In the genomic region with DNA sequence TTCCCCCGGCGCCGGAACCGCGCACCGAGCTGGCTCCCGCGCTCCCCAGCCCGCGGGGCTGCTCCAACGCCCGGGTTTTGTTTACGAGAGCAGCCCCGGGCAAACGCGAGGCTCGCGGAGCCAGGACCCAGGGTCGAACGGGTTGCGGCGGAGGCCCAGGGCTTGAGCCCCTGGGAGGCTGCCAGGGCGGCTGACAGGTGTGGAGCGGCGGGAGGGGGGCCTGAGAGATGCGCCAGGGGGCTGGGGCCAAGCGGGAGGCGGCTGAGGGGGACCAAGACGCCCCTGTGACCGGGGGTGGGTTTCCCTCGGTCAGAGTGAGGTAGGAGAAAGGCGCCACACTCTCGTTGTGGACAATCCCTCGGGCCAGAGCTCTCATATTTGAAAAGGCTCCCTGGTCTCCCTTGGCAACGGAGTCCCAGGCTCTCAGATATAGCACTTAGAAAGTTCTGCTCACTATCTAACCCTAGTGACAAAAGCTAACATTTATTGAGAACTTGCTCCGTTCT, we compare ENCODE assay signal across 8 mouse cellular contexts. TPM values are rescaled to one million over a fixed set of nuclear protein-coding genes. Genes with fewer than 3 reads are reported as not detected.
DNase-seq lines count a peak whose midpoint lies in the region; ATAC-seq and TF ChIP-seq lines count a peak whose summit lies in the region.

No protein-coding gene starts in this region.

- peak overlapping the region; percentile 76 for H3K4me3 ChIP-seq in kidney, embryonic 16.5 days (ENCODE audit: low read length)
- H3K4me3 ChIP-seq in G1E (ENCODE audit: low read depth, low read length), result peak overlapping the region; percentile 99
- peak overlapping the region; percentile 82 for H3K4me3 ChIP-seq in cerebellum, adult 2 months (replicated peaks; ENCODE audit: insufficient read depth, low read depth, low read length)
- H3K4me3 ChIP-seq in heart, embryonic 12.5 days, result peak overlapping the region; percentile 78
- H3K4me3 ChIP-seq in limb, embryonic 11.5 days (ENCODE audit: low read depth, low read length), result peak overlapping the region; percentile 67
- peak overlapping the region; percentile 85 for H3K4me3 ChIP-seq in neural tube, embryonic 13.5 days

- H3K4me1 ChIP-seq in kidney, embryonic 16.5 days (ENCODE audit: insufficient read depth, low read length), result peaks cover 26% of the 10 kb centered on the region
- peaks cover 81% of the 10 kb centered on the region for H3K4me1 ChIP-seq in G1E (ENCODE audit: insufficient read depth, low read depth, low read length)
- H3K4me1 ChIP-seq in cerebellum, adult 2 months (ENCODE audit: control insufficient read depth, insufficient read depth, low read length), result peaks cover 9% of the 10 kb centered on the region
- peaks cover 29% of the 10 kb centered on the region for H3K4me1 ChIP-seq in heart, embryonic 12.5 days (replicated peaks)
- peaks cover 16% of the 10 kb centered on the region for H3K4me1 ChIP-seq in limb, embryonic 11.5 days (ENCODE audit: control insufficient read depth, insufficient read depth, low read length)
- H3K4me1 ChIP-seq in neural tube, embryonic 13.5 days (replicated peaks), result peaks cover 51% of the 10 kb centered on the region

- H3K9ac ChIP-seq in kidney, embryonic 16.5 days (replicated peaks; ENCODE audit: low read length), result peak overlapping the region; percentile 74
- H3K9ac ChIP-seq in heart, embryonic 12.5 days, result peak overlapping the region; percentile 76
- H3K9ac ChIP-seq in limb, embryonic 11.5 days (ENCODE audit: low read length), result peak overlapping the region; percentile 64
- H3K9ac ChIP-seq in neural tube, embryonic 13.5 days, result peak overlapping the region; percentile 91

- H3K27me3 ChIP-seq in kidney, embryonic 16.5 days (ENCODE audit: insufficient read depth, low read length), result peaks cover 41% of the 10 kb centered on the region
- H3K27me3 ChIP-seq in G1E (ENCODE audit: insufficient read depth, low read length), result no peaks in the 10 kb centered on the region
- no peaks in the 10 kb centered on the region; the same call in 1 of the 2 replicates for H3K27me3 ChIP-seq in cerebellum, adult 2 months (ENCODE audit: control insufficient read depth, insufficient read depth, low read length)
- H3K27me3 ChIP-seq in heart, embryonic 12.5 days (replicated peaks), result peaks cover 34% of the 10 kb centered on the region
- H3K27me3 ChIP-seq in limb, embryonic 11.5 days (ENCODE audit: control insufficient read depth, insufficient read depth, low read length), result peaks cover 38% of the 10 kb centered on the region
- peaks cover 23% of the 10 kb centered on the region for H3K27me3 ChIP-seq in neural tube, embryonic 13.5 days

- no peak for TF ChIP-seq POLR2A in cerebellum, adult 2 months (IDR thresholded peaks at IDR 0.05; ENCODE audit: borderline replicate concordance, insufficient read depth, low read length)

- no peak for TF ChIP-seq CTCF in G1E (IDR thresholded peaks at IDR 0.05; ENCODE audit: low read depth, low read length)
- TF ChIP-seq CTCF in cerebellum, adult 2 months (IDR thresholded peaks at IDR 0.05; ENCODE audit: borderline replicate concordance, insufficient read depth, low read depth, low read length), result no peak

- no peaks in the 10 kb centered on the region for H3K9me3 ChIP-seq in kidney, embryonic 16.5 days (ENCODE audit: low read length)
- H3K9me3 ChIP-seq in G1E (replicated peaks), result no peaks in the 10 kb centered on the region; the same call in 1 of the 2 replicates
- H3K9me3 ChIP-seq in heart, embryonic 12.5 days (replicated peaks), result no peaks in the 10 kb centered on the region
- H3K9me3 ChIP-seq in limb, embryonic 11.5 days (ENCODE audit: control insufficient read depth, low read length), result no peaks in the 10 kb centered on the region
- H3K9me3 ChIP-seq in neural tube, embryonic 13.5 days, result no peaks in the 10 kb centered on the region

- H3K36me3 ChIP-seq in kidney, embryonic 16.5 days (ENCODE audit: insufficient read depth, low read length), result no peaks in the 10 kb centered on the region
- H3K36me3 ChIP-seq in G1E (replicated peaks), result peaks cover 7% of the 10 kb centered on the region
- no peaks in the 10 kb centered on the region for H3K36me3 ChIP-seq in heart, embryonic 12.5 days
- no peaks in the 10 kb centered on the region for H3K36me3 ChIP-seq in limb, embryonic 11.5 days (ENCODE audit: control insufficient read depth, insufficient read depth, low read length)
- no peaks in the 10 kb centered on the region for H3K36me3 ChIP-seq in neural tube, embryonic 13.5 days

- peak overlapping the region; percentile 99 for H3K4me2 ChIP-seq in kidney, embryonic 16.5 days (replicated peaks; ENCODE audit: low read depth, low read length)
- H3K4me2 ChIP-seq in heart, embryonic 12.5 days, result peak overlapping the region; percentile 95
- H3K4me2 ChIP-seq in limb, embryonic 11.5 days (ENCODE audit: low read depth, severe bottlenecking), result peak overlapping the region; percentile 96
- peak overlapping the region; percentile 83 for H3K4me2 ChIP-seq in neural tube, embryonic 13.5 days

- peak; percentile 39 for ATAC-seq in kidney, embryonic 16.5 days (ENCODE audit: low FRiP score, low TSS enrichment)
- ATAC-seq in G1E (ENCODE audit: extremely low read depth, insufficient number of reproducible peaks, low FRiP score, poor library complexity, severe bottlenecking), result no peak
- peak; percentile 15; the same call in 1 of the 2 replicates for ATAC-seq in heart, embryonic 12.5 days (ENCODE audit: insufficient number of reproducible peaks, low FRiP score)
- no peak for ATAC-seq in limb, embryonic 11.5 days (ENCODE audit: insufficient number of reproducible peaks, low FRiP score, low TSS enrichment, low read depth)
- ATAC-seq in neural tube, embryonic 13.5 days (ENCODE audit: low read depth), result peak; percentile 37

- no peak for DNase-seq in kidney, postnatal 25 days
- DNase-seq in G1E (ENCODE audit: low spot score) (no peak), adipocyte (ENCODE audit: low spot score) (no peak)
- DNase-seq in cerebellum, adult 2 months, result peak; percentile 54 to 66
- no peak for DNase-seq in limb, embryonic 11.5 days (ENCODE audit: low spot score)

- H3K27ac ChIP-seq in kidney, embryonic 16.5 days (ENCODE audit: low read length), result no peak overlapping the region
- no peak overlapping the region for H3K27ac ChIP-seq in cerebellum, adult 2 months (ENCODE audit: insufficient read depth, low read length)
- peak overlapping the region; percentile 32; the same call in 1 of the 2 replicates for H3K27ac ChIP-seq in heart, embryonic 12.5 days (ENCODE audit: poor library complexity, severe bottlenecking)
- no peak overlapping the region for H3K27ac ChIP-seq in limb, embryonic 11.5 days (replicated peaks; ENCODE audit: low read depth, low read length)
- peak overlapping the region; percentile 96 for H3K27ac ChIP-seq in neural tube, embryonic 13.5 days (replicated peaks)

- WGBS in kidney, embryonic 16.5 days, result 0% methylated on average over 35 of the region's 36 CpGs
- WGBS in cerebellum, adult 2 months, result under 1% methylated on average over 36 of the region's 36 CpGs
- under 1% methylated on average over 36 of the region's 36 CpGs for WGBS in heart, embryonic 12.5 days
- under 1% methylated on average over 36 of the region's 36 CpGs for WGBS in limb, embryonic 11.5 days
- under 1% methylated on average over 36 of the region's 36 CpGs for WGBS in neural tube, embryonic 13.5 days

RNA-seq across cellular contexts. Expression of gene Plxnc1, which starts 0.6 kb away (rescaled TPM):
- polyA plus RNA-seq in kidney, embryonic 16.5 days (2015; fragmentation: Nextera tagmentation; extraction: Ambion mirVana), result 0.95 and 1.1 TPM in 2 replicates
- total RNA-seq in G1E (2014; fragmentation: Nextera tagmentation), result 131 and 132 TPM in 2 replicates
- 121 and 163 TPM in 2 replicates for total RNA-seq in G1E (2017)
- 23.0 and 25.9 TPM in 2 replicates for polyA plus RNA-seq in G1E (2012)
- polyA plus RNA-seq in cerebellum, adult 2 months (2012; rRNA removed), result 8.2 and 8.3 TPM in 2 replicates
- polyA plus RNA-seq in heart, embryonic 12.5 days (2016; fragmentation: Nextera tagmentation; extraction: Ambion mirVana), result 6.7 and 8.5 TPM in 2 replicates
- 0.64 and 0.81 TPM in 2 replicates for polyA plus RNA-seq in limb, embryonic 11.5 days (2014; fragmentation: Nextera tagmentation; extraction: Ambion mirVana)
- 7.1 and 8.1 TPM in 2 replicates for polyA plus RNA-seq in neural tube, embryonic 13.5 days (2015; fragmentation: Nextera tagmentation; extraction: Ambion mirVana)

Comparison
In these comparisons a context has a peak if more than half of its experiments do, and no peak if none do; other contexts are left out.
1. ATAC-seq: peak in kidney, embryonic 16.5 days (single experiment), heart, embryonic 12.5 days (single experiment) and neural tube, embryonic 13.5 days (single experiment); none in G1E (single experiment) and limb, embryonic 11.5 days (single experiment).
2. H3K27ac ChIP-seq: peak in heart, embryonic 12.5 days (single experiment) and neural tube, embryonic 13.5 days (single experiment); none in kidney, embryonic 16.5 days (single experiment), cerebellum, adult 2 months (single experiment) and limb, embryonic 11.5 days (single experiment).
3. DNase-seq: peak in cerebellum, adult 2 months (2 of 2); none in kidney, postnatal 25 days (0 of 2), G1E (single experiment), limb, embryonic 11.5 days (single experiment) and adipocyte (single experiment).
4. Peak in every context shown above with its lines, with median percentiles within 50 percentile points of each other: H3K4me2 ChIP-seq, H3K4me3 ChIP-seq and H3K9ac ChIP-seq.